ENCODE assay signal across 9 mouse cellular contexts in genomic region chr1:82759520-82759919, GRCm38 (mm10). TPM values are rescaled to one million over a fixed set of nuclear protein-coding genes. Genes with fewer than 3 reads are reported as not detected.
DNase-seq lines count a peak whose midpoint lies in the region; ATAC-seq and TF ChIP-seq lines count a peak whose summit lies in the region.
"Had no signal": no experiment of that assay in that cellular context is flagged by ENCODE, and none has a peak within 500 bp of the region (broad histone marks: within the 10 kb centered on the region; RNA-seq: fewer than 3 reads in every experiment).

No protein-coding gene starts in this region.

- no peaks in the 10 kb centered on the region for H3K27me3 ChIP-seq in limb, embryonic 11.5 days (ENCODE audit: control insufficient read depth, insufficient read depth, low read length)
- no peaks in the 10 kb centered on the region for H3K27me3 ChIP-seq in limb, embryonic 10.5 days (ENCODE audit: low read depth, poor library complexity, severe bottlenecking)
- H3K27me3 ChIP-seq in E14TG2a.4 (ENCODE audit: insufficient read depth, low read length), result no peaks in the 10 kb centered on the region
- no peaks in the 10 kb centered on the region for H3K27me3 ChIP-seq in liver, embryonic 16.5 days (ENCODE audit: control insufficient read depth, insufficient read depth, low read depth, low read length)

- DNase-seq in limb, embryonic 11.5 days (ENCODE audit: low spot score), result peak; percentile 34
- no peak for DNase-seq in limb, embryonic 10.5 days (ENCODE audit: low spot score)
- peak; percentile 14 for DNase-seq in NIH3T3 (ENCODE audit: low read depth)
- no peak for DNase-seq in right cerebral cortex, postnatal 25 days
- no peak for DNase-seq in cerebellum, postnatal 10 days

- H3K36me3 ChIP-seq in limb, embryonic 11.5 days (ENCODE audit: control insufficient read depth, insufficient read depth, low read length), result peaks cover 7% of the 10 kb centered on the region; the same call in 1 of the 2 replicates
- peaks cover 36% of the 10 kb centered on the region for H3K36me3 ChIP-seq in limb, embryonic 10.5 days
- peaks cover 21% of the 10 kb centered on the region for H3K36me3 ChIP-seq in E14TG2a.4 (ENCODE audit: insufficient read depth, low read length)
- peaks cover 13% of the 10 kb centered on the region for H3K36me3 ChIP-seq in liver, embryonic 16.5 days (ENCODE audit: control insufficient read depth, insufficient read depth)

- peak; percentile 84 for TF ChIP-seq CTCF in E14TG2a.4 (conservative IDR thresholded peaks at IDR 0.05; ENCODE audit: low read length)

- no peak overlapping the region for H3K9ac ChIP-seq in limb, embryonic 11.5 days (ENCODE audit: low read length)
- no peak overlapping the region for H3K9ac ChIP-seq in liver, embryonic 16.5 days (ENCODE audit: low read depth, low read length)

- H3K4me3 ChIP-seq in limb, embryonic 11.5 days (ENCODE audit: low read depth, low read length), result no peak overlapping the region
- H3K4me3 ChIP-seq in limb, embryonic 10.5 days, result no peak overlapping the region
- H3K4me3 ChIP-seq in E14TG2a.4 (replicated peaks; ENCODE audit: low read length), result no peak overlapping the region
- no peak overlapping the region for H3K4me3 ChIP-seq in liver, embryonic 16.5 days (ENCODE audit: low read depth, low read length)

- no peaks in the 10 kb centered on the region for H3K9me3 ChIP-seq in limb, embryonic 11.5 days (ENCODE audit: control insufficient read depth, low read length)
- H3K9me3 ChIP-seq in limb, embryonic 10.5 days (replicated peaks), result no peaks in the 10 kb centered on the region
- H3K9me3 ChIP-seq in E14TG2a.4 (ENCODE audit: low read length), result no peaks in the 10 kb centered on the region
- no peaks in the 10 kb centered on the region for H3K9me3 ChIP-seq in liver, embryonic 16.5 days (replicated peaks; ENCODE audit: control insufficient read depth, low read length)

- H3K4me1 ChIP-seq in limb, embryonic 11.5 days (ENCODE audit: control insufficient read depth, insufficient read depth, low read length), result no peaks in the 10 kb centered on the region
- no peaks in the 10 kb centered on the region for H3K4me1 ChIP-seq in limb, embryonic 10.5 days
- no peaks in the 10 kb centered on the region for H3K4me1 ChIP-seq in E14TG2a.4 (replicated peaks; ENCODE audit: low read depth, low read length)
- H3K4me1 ChIP-seq in liver, embryonic 16.5 days (ENCODE audit: control insufficient read depth, low read depth, low read length), result no peaks in the 10 kb centered on the region

- 93% methylated on average over 1 of the region's 1 CpGs for WGBS in limb, embryonic 11.5 days
- 95% methylated on average over 1 of the region's 1 CpGs for WGBS in limb, embryonic 10.5 days
- 71% methylated on average over 1 of the region's 1 CpGs for WGBS in liver, embryonic 16.5 days (ENCODE audit: insufficient replicate concordance)

- ATAC-seq in limb, embryonic 11.5 days (ENCODE audit: insufficient number of reproducible peaks, low FRiP score, low TSS enrichment, low read depth), result no peak
- ATAC-seq in liver, embryonic 16.5 days (ENCODE audit: low read depth), result peak; percentile 30; the same call in 1 of the 2 replicates
- ATAC-seq: forebrain, embryonic 16.5 days had no signal

- H3K4me2 ChIP-seq in limb, embryonic 11.5 days (ENCODE audit: low read depth, severe bottlenecking), result no peak overlapping the region
- no peak overlapping the region for H3K4me2 ChIP-seq in liver, embryonic 16.5 days (ENCODE audit: low read depth, low read length)

- no peak overlapping the region for H3K27ac ChIP-seq in limb, embryonic 11.5 days (replicated peaks; ENCODE audit: low read depth, low read length)
- H3K27ac ChIP-seq in limb, embryonic 10.5 days, result no peak overlapping the region
- no peak overlapping the region for H3K27ac ChIP-seq in liver, embryonic 16.5 days (ENCODE audit: low read length)

RNA-seq across cellular contexts. Expression of gene Tm4sf20, which starts 8.7 kb away (rescaled TPM):
- not detected in 2 replicates for polyA plus RNA-seq in limb, embryonic 11.5 days (2014; fragmentation: Nextera tagmentation; extraction: Ambion mirVana)
- 0.25 TPM in 1 of 2 replicates, not detected in the other for polyA plus RNA-seq in limb, embryonic 10.5 days (2016; fragmentation: Nextera tagmentation; extraction: Ambion mirVana)
- 1.2 TPM in 1 of 2 replicates, not detected in the other for polyA plus RNA-seq in liver, embryonic 16.5 days (2015; fragmentation: Nextera tagmentation; extraction: Ambion mirVana)
- polyA plus RNA-seq: forebrain, embryonic 16.5 days; heart, embryonic 14.5 days had no signal

RNA-seq across cellular contexts. Expression of gene Gm47791, which starts 11.5 kb away (rescaled TPM):
- polyA plus RNA-seq in limb, embryonic 11.5 days (2014; fragmentation: Nextera tagmentation; extraction: Ambion mirVana), result not detected in 2 replicates
- not detected in 2 replicates for polyA plus RNA-seq in limb, embryonic 10.5 days (2016; fragmentation: Nextera tagmentation; extraction: Ambion mirVana)
- polyA plus RNA-seq in liver, embryonic 16.5 days (2015; fragmentation: Nextera tagmentation; extraction: Ambion mirVana), result not detected in 2 replicates
- polyA plus RNA-seq: forebrain, embryonic 16.5 days; heart, embryonic 14.5 days had no signal

RNA-seq across cellular contexts. Expression of gene Mff, which starts 34.8 kb away (rescaled TPM):
- 233 and 234 TPM in 2 replicates for polyA plus RNA-seq in limb, embryonic 11.5 days (2014; fragmentation: Nextera tagmentation; extraction: Ambion mirVana)
- 182 and 216 TPM in 2 replicates for polyA plus RNA-seq in limb, embryonic 10.5 days (2016; fragmentation: Nextera tagmentation; extraction: Ambion mirVana)
- polyA plus RNA-seq in liver, embryonic 16.5 days (2015; fragmentation: Nextera tagmentation; extraction: Ambion mirVana), result 156 and 164 TPM in 2 replicates

Comparison
In these comparisons a context has a peak if more than half of its experiments do, and no peak if none do; other contexts are left out.
1. DNase-seq: peak in limb, embryonic 11.5 days (single experiment) and NIH3T3 (single experiment); none in limb, embryonic 10.5 days (single experiment), right cerebral cortex, postnatal 25 days (single experiment) and cerebellum, postnatal 10 days (0 of 2).